Mouse (Mus musculus) C2C12 (cell line): ENCODE measurements at regions not wholly inside any gene's neighbourhood (a gene's known extent, or its start where the extent isn't known, plus 50 kb on each side); places are given as distances from the start of the nearest gene placed in this dataset.

Experiments used
- CTCF ChIP-seq: IDR thresholded peaks from one replicate; pipeline ENCODE4 v1.5.1; 2011; ENCODE audit not compliant: control insufficient read depth, insufficient read depth, insufficient read length
- MAX ChIP-seq: IDR thresholded peaks from one replicate; pipeline ENCODE4 v1.6.1; 2011; ENCODE audit warnings: mild to moderate bottlenecking, control low read depth
- MYOD1 ChIP-seq: IDR thresholded peaks from one replicate; pipeline ENCODE4 v1.6.1; 2011; ENCODE audit warnings: low read depth; ENCODE audit not compliant: control insufficient read depth, insufficient read length

GRCm38 (mm10) chr1:119234449-119234848, 181.0 kb upstream of the Gli2 start:
- TF ChIP-seq CTCF (no peak), MAX (no peak), MYOD1 (no peak)
